Mouse (Mus musculus): Measurements from ENCODE around the gene Fgd6.
A peak's percentile ranks its signal among the peaks of the same experiment; 100 is the strongest.

The Fgd6 gene

GRCm38 (mm10) chr10:94133081-94133480 lies 97.3 kb downstream of the Fgd6 start:
- DNase-seq (ENCODE audit: extremely low read depth, insufficient read length, low spot score), result no peak

GRCm38 (mm10) chr10:94133674-94134073 lies 97.9 kb downstream of the Fgd6 start:
- DNase-seq (ENCODE audit: extremely low read depth, insufficient read length, low spot score), result no peak

- no peak for DNase-seq (ENCODE audit: extremely low read depth, insufficient read length, low spot score)
Measured at GRCm38 (mm10) chr10:94134535-94135390, 99.0 kb downstream of the Fgd6 start.

GRCm38 (mm10) chr10:94138890-94139482 lies 103.2 kb downstream of the Fgd6 start:
- no peak for DNase-seq (ENCODE audit: extremely low read depth, insufficient read length, low spot score)

- no peak for DNase-seq (ENCODE audit: extremely low read depth, insufficient read length, low spot score)
Measured at GRCm38 (mm10) chr10:94140227-94140931, 104.6 kb downstream of the Fgd6 start.

- DNase-seq (ENCODE audit: extremely low read depth, insufficient read length, low spot score), result no peak
Measured at GRCm38 (mm10) chr10:94142427-94142826, 106.6 kb downstream of the Fgd6 start.

GRCm38 (mm10) chr10:94144581-94144980 lies 108.8 kb downstream of the Fgd6 start:
- no peak for DNase-seq (ENCODE audit: extremely low read depth, insufficient read length, low spot score)

GRCm38 (mm10) chr10:94147391-94147755 lies 111.6 kb downstream of the Fgd6 start:
- no peak for DNase-seq (ENCODE audit: extremely low read depth, insufficient read length, low spot score)

- peak; percentile 84 for DNase-seq (ENCODE audit: extremely low read depth, insufficient read length, low spot score)
Measured at GRCm38 (mm10) chr10:94147756-94148531, 112.1 kb downstream of the Fgd6 start, which contains the start of gene Nr2c1. TSS of gene Nr2c1 (plus strand) at chr10:94148023.

GRCm38 (mm10) chr10:94151488-94151887 lies 115.7 kb downstream of the Fgd6 start:
- DNase-seq (ENCODE audit: extremely low read depth, insufficient read length, low spot score), result no peak

GRCm38 (mm10) chr10:94153841-94154240 lies 118.0 kb downstream of the Fgd6 start:
- no peak for DNase-seq (ENCODE audit: extremely low read depth, insufficient read length, low spot score)

GRCm38 (mm10) chr10:94158962-94159361 lies 123.2 kb downstream of the Fgd6 start:
- no peak for DNase-seq (ENCODE audit: extremely low read depth, insufficient read length, low spot score)

GRCm38 (mm10) chr10:94159406-94159805 lies 123.6 kb downstream of the Fgd6 start:
- DNase-seq (ENCODE audit: extremely low read depth, insufficient read length, low spot score), result no peak

GRCm38 (mm10) chr10:94161051-94161765 lies 125.4 kb downstream of the Fgd6 start:
- DNase-seq (ENCODE audit: extremely low read depth, insufficient read length, low spot score), result no peak

- DNase-seq (ENCODE audit: extremely low read depth, insufficient read length, low spot score), result no peak
Measured at GRCm38 (mm10) chr10:94162031-94162430, 126.2 kb downstream of the Fgd6 start.

- no peak for DNase-seq (ENCODE audit: extremely low read depth, insufficient read length, low spot score)
Measured at GRCm38 (mm10) chr10:94164104-94164845, 128.5 kb downstream of the Fgd6 start.

- DNase-seq (ENCODE audit: extremely low read depth, insufficient read length, low spot score), result no peak
Measured at GRCm38 (mm10) chr10:94165426-94165825, 129.6 kb downstream of the Fgd6 start.

- DNase-seq (ENCODE audit: extremely low read depth, insufficient read length, low spot score), result no peak
Measured at GRCm38 (mm10) chr10:94167051-94167750, 131.4 kb downstream of the Fgd6 start.

Measured in 3134 (cell line).